Mouse (Mus musculus) lung, postnatal 0 days (tissue): Measurements from ENCODE around the gene Psmd9. TPM values are rescaled to one million over a fixed set of nuclear protein-coding genes. Genes with fewer than 3 reads are reported as not detected.

ENCODE experiments used
- ATAC-seq: fragments of 200-750 bp; cut with Nextera tagmentation; 2 replicates; pipeline ENCODE4 v1.8.0; 2017; ENCODE audit warnings: moderate library complexity
- DNase-seq: peaks from one replicate; pipeline ENCODE4 v3.0.0-alpha.2; 2016; ENCODE audit warnings: low spot score
- H3K27ac ChIP-seq: fragments of 300-500 bp; sonication (generic); 2 replicates; pipeline ENCODE4 v1.5.1; 2014; ENCODE audit warnings: antibody characterized with exemption, mild to moderate bottlenecking, low read length, mixed read lengths
- H3K27me3 ChIP-seq: fragments of 300-500 bp; sonication (generic); replicated peaks from 2 replicates; pipeline ENCODE4 v1.6.1; 2014; ENCODE audit warnings: low read length, mixed read lengths; ENCODE audit not compliant: insufficient read depth
- H3K36me3 ChIP-seq: fragments of 300-500 bp; sonication (generic); 2 replicates; pipeline ENCODE4 v1.6.1; 2014; ENCODE audit warnings: low read length, mixed read lengths; ENCODE audit not compliant: insufficient read depth
- H3K4me1 ChIP-seq: fragments of 300-500 bp; sonication (generic); 2 replicates; pipeline ENCODE4 v1.6.1; 2014; ENCODE audit warnings: antibody characterized with exemption, low read depth, low read length, mixed read lengths; ENCODE audit not compliant: insufficient read depth
- H3K4me2 ChIP-seq: fragments of 300-500 bp; sonication (generic); replicated peaks from 2 replicates; pipeline ENCODE4 v1.6.1; 2014; ENCODE audit warnings: low read depth, mild to moderate bottlenecking, low read length, moderate library complexity, mixed read lengths
- H3K4me3 ChIP-seq: fragments of 300-500 bp; sonication (generic); 2 replicates; pipeline ENCODE4 v1.5.1; 2014; ENCODE audit warnings: low read depth, low read length
- H3K9ac ChIP-seq: fragments of 300-500 bp; sonication (generic); replicated peaks from 2 replicates; pipeline ENCODE4 v1.6.1; 2014; ENCODE audit warnings: low read depth, mild to moderate bottlenecking
- H3K9me3 ChIP-seq: fragments of 300-500 bp; sonication (generic); 2 replicates; pipeline ENCODE4 v1.6.1; 2016; ENCODE audit warnings: low read length, mixed read lengths
- CTCF ChIP-seq: IDR thresholded peaks from 2 replicates; pipeline ENCODE4 v1.5.1; 2016; ENCODE audit warnings: antibody characterized with exemption, mild to moderate bottlenecking
- EP300 ChIP-seq: IDR thresholded peaks from 2 replicates; pipeline ENCODE4 v1.6.1; 2016; ENCODE audit warnings: antibody characterized with exemption, mild to moderate bottlenecking, control low read depth
- WGBS: fragments of 180-500 bp; shearing (Covaris S2); extraction: QIAGEN DNeasy Blood & Tissue Kit; methylation state at CpG from one replicate; pipeline ENCODE4 v1.1.7; 2014; 5-methylcytosine and 5-hydroxymethylcytosine counted together
- polyA plus RNA-seq: library from polyadenylated mRNA; unstranded; fragments of >200 nt; fragmentation: Nextera tagmentation; extraction: Ambion mirVana; gene quantifications from 2 replicates; pipeline ENCODE4 v1.2.1, GENCODE M21; 2015

The Psmd9 gene
- polyA plus RNA-seq, 1 experiment from 2014 or later, result 62.0 TPM

DNA sequence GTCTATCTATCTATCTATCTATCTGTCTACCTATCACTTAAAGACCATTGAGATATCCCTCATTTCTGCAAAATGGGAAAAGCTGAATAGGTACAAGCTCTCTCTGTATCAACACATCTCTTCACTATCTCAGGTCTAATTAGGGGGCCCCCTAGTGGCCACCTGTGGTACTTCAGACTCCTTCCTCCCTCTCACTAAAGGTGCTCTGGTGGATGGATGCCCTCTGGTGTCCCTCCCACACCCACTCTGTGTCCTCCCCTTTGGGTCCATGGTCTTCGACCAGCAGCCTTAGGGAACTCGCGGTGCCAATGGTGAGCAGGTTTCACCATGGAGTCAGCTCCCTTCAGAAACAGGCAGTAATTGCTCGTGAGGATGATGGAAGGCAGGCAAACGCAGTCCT is 89.8 kb downstream of the Psmd9 start:
- Histone ChIP-seq H3K9me3 (no peaks in the 10 kb centered on the region), H3K27ac (no peak overlapping the region), H3K27me3 (no peaks in the 10 kb centered on the region), H3K4me3 (no peak overlapping the region), H3K4me2 (no peak overlapping the region), H3K9ac (no peak overlapping the region), H3K4me1 (no peaks in the 10 kb centered on the region), H3K36me3 (no peaks in the 10 kb centered on the region)
- WGBS, result 45% methylated on average over 5 of the region's 5 CpGs
- DNase-seq (peak; percentile 38), ATAC-seq (no peak)
- TF ChIP-seq CTCF (peak; percentile 70), EP300 (no peak)

GRCm38 (mm10) chr5:123260698-123261097 is 91.5 kb downstream of the Psmd9 start:
- 81% methylated on average over 8 of the region's 8 CpGs for WGBS
- H3K4me3 ChIP-seq, result no peak overlapping the region

GRCm38 (mm10) chr5:123266909-123267308 is 97.7 kb downstream of the Psmd9 start:
- 76% methylated on average over 3 of the region's 3 CpGs for WGBS
- Histone ChIP-seq H3K4me1 (no peaks in the 10 kb centered on the region), H3K4me3 (no peak overlapping the region), H3K27me3 (no peaks in the 10 kb centered on the region), H3K27ac (no peak overlapping the region), H3K9me3 (no peaks in the 10 kb centered on the region), H3K9ac (no peak overlapping the region), H3K4me2 (no peak overlapping the region), H3K36me3 (no peaks in the 10 kb centered on the region)
- ATAC-seq (no peak), DNase-seq (peak; percentile 27)
- TF ChIP-seq CTCF (peak; percentile 49), EP300 (no peak)

More at GRCm38 (mm10) chr5:123260698-123261097, 91.5 kb downstream of the Psmd9 start:
- no peak overlapping the region for H3K9ac ChIP-seq
- TF ChIP-seq CTCF (no peak), EP300 (no peak)
- H3K27me3 ChIP-seq, result no peaks in the 10 kb centered on the region
- DNase-seq (no peak), ATAC-seq (no peak)
- H3K27ac ChIP-seq, result no peak overlapping the region
- H3K36me3 ChIP-seq, result no peaks in the 10 kb centered on the region
- H3K4me2 ChIP-seq, result no peak overlapping the region
- H3K9me3 ChIP-seq, result no peaks in the 10 kb centered on the region
- H3K4me1 ChIP-seq, result no peaks in the 10 kb centered on the region

GRCm38 (mm10) chr5:123268477-123269474 is 99.6 kb downstream of the Psmd9 start:
- Histone ChIP-seq H3K9me3 (no peaks in the 10 kb centered on the region), H3K27me3 (no peaks in the 10 kb centered on the region), H3K36me3 (no peaks in the 10 kb centered on the region), H3K27ac (no peak overlapping the region), H3K9ac (no peak overlapping the region), H3K4me1 (no peaks in the 10 kb centered on the region), H3K4me2 (no peak overlapping the region), H3K4me3 (no peak overlapping the region)
- no peak for TF ChIP-seq EP300
- 0 out of 2 replicates have a peak, but pooled peaks have one; percentile 1 for TF ChIP-seq CTCF
- ATAC-seq (no peak), DNase-seq (no peak)
- WGBS, result 76% methylated on average over 28 of the region's 28 CpGs

GRCm38 (mm10) chr5:123270917-123271316 is 101.7 kb downstream of the Psmd9 start:
- Histone ChIP-seq H3K4me1 (no peaks in the 10 kb centered on the region), H3K27ac (no peak overlapping the region), H3K36me3 (no peaks in the 10 kb centered on the region), H3K27me3 (no peaks in the 10 kb centered on the region), H3K4me3 (no peak overlapping the region), H3K9me3 (no peaks in the 10 kb centered on the region), H3K9ac (no peak overlapping the region), H3K4me2 (no peak overlapping the region)
- DNase-seq (no peak), ATAC-seq (no peak)
- TF ChIP-seq EP300, result no peak
- TF ChIP-seq CTCF, result no peak
- 59% methylated on average over 11 of the region's 11 CpGs for WGBS

- TF ChIP-seq CTCF (no peak), EP300 (no peak)
- no peak for ATAC-seq
- no peak overlapping the region for H3K9ac ChIP-seq
- no peaks in the 10 kb centered on the region for H3K36me3 ChIP-seq
- H3K27ac ChIP-seq, result no peak overlapping the region
- H3K4me2 ChIP-seq, result no peak overlapping the region
- H3K4me3 ChIP-seq, result no peak overlapping the region
- no peak for DNase-seq
- WGBS, result 81% methylated on average over 5 of the region's 5 CpGs
- H3K4me1 ChIP-seq, result no peaks in the 10 kb centered on the region
- H3K9me3 ChIP-seq, result no peaks in the 10 kb centered on the region
- no peaks in the 10 kb centered on the region for H3K27me3 ChIP-seq
Measured at GRCm38 (mm10) chr5:123272927-123273326, 103.7 kb downstream of the Psmd9 start.
